Mouse (Mus musculus): ENCODE data around the gene Smarcc2. TPM values are rescaled to one million over a fixed set of nuclear protein-coding genes. Genes with fewer than 3 reads are reported as not detected.

Smarcc2 gene
- total RNA-seq (2014; rRNA removed): 13.8 and 21.9 TPM in 2 replicates
- polyA plus RNA-seq (2012; rRNA removed): 63.1 and 64.5 TPM in 2 replicates

DNA sequence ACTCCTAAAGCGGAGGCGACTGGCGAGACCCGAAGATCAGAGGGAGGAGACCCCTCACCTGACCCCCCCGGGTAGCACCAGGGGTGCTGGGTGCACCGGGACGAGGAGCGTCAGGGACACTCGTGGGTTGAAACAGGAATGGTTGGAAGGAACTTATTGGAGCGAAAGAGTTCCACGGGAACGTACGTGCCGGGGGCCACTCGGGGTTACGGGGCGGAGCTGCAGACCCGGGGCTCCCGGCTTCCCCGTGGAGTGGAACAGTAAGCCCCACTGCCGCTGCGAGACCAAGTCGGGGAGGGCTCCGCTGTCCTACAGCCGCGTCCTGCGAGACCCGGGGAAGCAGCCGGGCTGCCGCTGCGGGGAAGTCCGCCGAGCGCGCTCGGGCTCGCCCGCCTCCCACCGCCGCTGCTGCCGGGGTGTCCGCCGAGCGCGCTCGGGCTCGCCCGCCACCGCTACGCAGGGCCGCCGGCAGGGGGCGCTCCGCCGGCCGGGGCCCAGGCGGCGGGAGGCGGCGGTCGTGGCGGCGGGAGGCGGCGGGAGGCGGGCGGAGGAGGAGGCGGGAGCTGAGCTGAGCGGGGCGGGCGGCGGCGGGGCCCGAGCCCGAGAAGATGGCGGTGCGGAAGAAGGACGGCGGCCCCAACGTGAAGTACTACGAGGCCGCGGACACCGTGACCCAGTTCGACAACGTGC is at the start of gene Smarcc2:
Gene Smarcc2, plus strand, starts transcription at position 530 of the 690 bp plus-strand sequence.
- peak within 1 kb of the TSS; percentile 99 for H3K9ac ChIP-seq (ENCODE audit: low read depth, low read length)
- TF ChIP-seq CTCF (IDR thresholded peaks at IDR 0.05; ENCODE audit: low read depth, low read length) (peak; percentile 62; the same call in 1 of the 2 replicates), POLR2A (IDR thresholded peaks at IDR 0.05; ENCODE audit: extremely low read depth, insufficient read depth, low read length) (peak; percentile 41; the same call in 1 of the 2 replicates)
- peaks cover 10% of the 10 kb centered on the region for H3K4me1 ChIP-seq (ENCODE audit: control insufficient read depth, insufficient read depth, low read length)
- peaks cover 9% of the 10 kb centered on the region; the same call in 1 of the 2 replicates for H3K79me2 ChIP-seq (ENCODE audit: control insufficient read depth, insufficient read depth, low read length)
- DNase-seq (ENCODE audit: extremely low read depth, low read depth, low spot score): peak; percentile 39
- peaks cover 17% of the 10 kb centered on the region for H3K36me3 ChIP-seq (ENCODE audit: control insufficient read depth, insufficient read depth, low read length)
- WGBS: 2% methylated on average over 61 of the region's 86 CpGs
- H3K27ac ChIP-seq (replicated peaks; ENCODE audit: insufficient read depth, low read depth, low read length): peak within 1 kb of the TSS; percentile 98
- H3K27me3 ChIP-seq (ENCODE audit: control insufficient read depth, insufficient read depth, low read length): no peaks in the 10 kb centered on the region
- peak within 1 kb of the TSS; percentile 81 for H3K4me3 ChIP-seq (ENCODE audit: insufficient read depth, low read depth, low read length)

DNA sequence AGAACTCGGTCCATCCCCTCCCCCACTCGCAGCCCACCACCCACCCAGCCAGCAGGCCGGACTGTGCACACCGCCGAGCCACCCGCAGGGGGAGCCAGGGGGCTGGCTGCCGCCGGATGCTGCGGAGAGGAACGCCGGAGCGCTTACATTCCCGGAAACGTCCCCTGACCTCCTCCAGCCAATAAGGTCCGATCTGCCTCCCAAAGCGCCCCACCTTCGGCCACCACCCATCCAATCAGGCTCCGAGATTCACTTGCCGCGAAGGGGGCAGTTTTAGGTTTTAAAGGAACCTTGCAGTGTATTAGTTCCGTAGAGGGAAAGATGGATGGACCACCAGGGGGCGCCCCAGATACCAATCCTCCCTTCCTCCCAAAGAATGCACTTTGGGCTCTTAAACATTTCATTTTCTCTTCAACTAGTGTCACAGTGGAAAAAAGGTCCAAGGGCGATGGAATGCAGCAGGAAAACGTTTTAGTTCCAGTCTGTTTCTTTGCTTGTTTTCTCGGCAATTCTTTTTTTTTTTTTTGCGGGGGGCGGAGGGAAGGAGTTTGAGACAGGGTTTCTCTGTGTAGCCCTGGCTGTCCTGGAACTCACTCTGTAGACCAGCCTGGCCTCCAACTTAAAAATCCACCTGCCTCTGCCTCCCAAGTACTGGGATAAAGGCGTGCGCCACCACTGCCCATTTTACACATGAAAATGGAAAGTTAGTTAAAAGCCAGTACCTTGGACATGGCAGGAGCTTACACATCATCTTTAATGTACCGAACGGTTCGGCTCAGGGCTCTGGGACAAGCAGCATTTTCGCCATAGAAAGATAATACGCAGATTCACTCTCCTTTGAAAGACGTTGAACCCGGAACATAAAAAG is 49.1 kb upstream of the Smarcc2 start:
- H3K27me3 ChIP-seq (ENCODE audit: control insufficient read depth, insufficient read depth, low read length): no peaks in the 10 kb centered on the region
- no peaks in the 10 kb centered on the region; the same call in 1 of the 2 replicates for H3K36me3 ChIP-seq (ENCODE audit: control insufficient read depth, insufficient read depth, low read length)
- H3K4me3 ChIP-seq (ENCODE audit: insufficient read depth, low read depth, low read length): peak overlapping the region; percentile 84
- peaks cover 15% of the 10 kb centered on the region for H3K4me1 ChIP-seq (ENCODE audit: control insufficient read depth, insufficient read depth, low read length)
- peak overlapping the region; percentile 81 for H3K9ac ChIP-seq (ENCODE audit: low read depth, low read length)
- peak; percentile 96 for DNase-seq (ENCODE audit: extremely low read depth, low read depth, low spot score)
- H3K79me2 ChIP-seq (ENCODE audit: control insufficient read depth, insufficient read depth, low read length): peaks cover 7% of the 10 kb centered on the region; the same call in 1 of the 2 replicates
- H3K27ac ChIP-seq (replicated peaks; ENCODE audit: insufficient read depth, low read depth, low read length): peak overlapping the region; percentile 66
- 5% methylated on average over 36 of the region's 36 CpGs for WGBS
- TF ChIP-seq POLR2A (IDR thresholded peaks at IDR 0.05; ENCODE audit: extremely low read depth, insufficient read depth, low read length) (peak; percentile 66; the same call in 1 of the 2 replicates), CTCF (IDR thresholded peaks at IDR 0.05; ENCODE audit: low read depth, low read length) (peak; percentile 79)

DNA sequence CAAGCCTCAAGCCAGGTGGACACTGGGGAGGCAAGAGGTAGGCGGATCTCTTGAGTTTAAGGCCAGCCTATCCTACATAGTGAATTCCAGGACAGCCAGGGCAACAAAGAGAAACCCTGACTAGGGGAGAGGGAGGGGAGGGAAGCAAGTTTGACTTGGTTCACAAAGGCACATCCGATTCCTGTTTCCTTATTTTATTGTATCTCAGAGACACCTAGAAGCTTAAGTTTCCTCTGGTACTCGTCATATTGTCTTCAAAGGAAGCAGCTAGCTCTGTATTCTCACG is 48.5 kb upstream of the Smarcc2 start:
- TF ChIP-seq CTCF (IDR thresholded peaks at IDR 0.05; ENCODE audit: low read depth, low read length) (no peak), POLR2A (IDR thresholded peaks at IDR 0.05; ENCODE audit: extremely low read depth, insufficient read depth, low read length) (no peak)
- Histone ChIP-seq H3K27me3 (ENCODE audit: control insufficient read depth, insufficient read depth, low read length) (no peaks in the 10 kb centered on the region), H3K27ac (replicated peaks; ENCODE audit: insufficient read depth, low read depth, low read length) (peak overlapping the region; percentile 66), H3K9ac (ENCODE audit: low read depth, low read length) (peak overlapping the region; percentile 43), H3K79me2 (ENCODE audit: control insufficient read depth, insufficient read depth, low read length) (peaks cover 7% of the 10 kb centered on the region; the same call in 1 of the 2 replicates), H3K4me3 (ENCODE audit: insufficient read depth, low read depth, low read length) (peak overlapping the region; percentile 1; the same call in 1 of the 2 replicates), H3K4me1 (ENCODE audit: control insufficient read depth, insufficient read depth, low read length) (peaks cover 15% of the 10 kb centered on the region), H3K36me3 (ENCODE audit: control insufficient read depth, insufficient read depth, low read length) (peaks cover 3% of the 10 kb centered on the region; the same call in 1 of the 2 replicates)
- WGBS: 25% methylated on average over 4 of the region's 4 CpGs
- DNase-seq (ENCODE audit: extremely low read depth, low read depth, low spot score): peak; percentile 43

DNA sequence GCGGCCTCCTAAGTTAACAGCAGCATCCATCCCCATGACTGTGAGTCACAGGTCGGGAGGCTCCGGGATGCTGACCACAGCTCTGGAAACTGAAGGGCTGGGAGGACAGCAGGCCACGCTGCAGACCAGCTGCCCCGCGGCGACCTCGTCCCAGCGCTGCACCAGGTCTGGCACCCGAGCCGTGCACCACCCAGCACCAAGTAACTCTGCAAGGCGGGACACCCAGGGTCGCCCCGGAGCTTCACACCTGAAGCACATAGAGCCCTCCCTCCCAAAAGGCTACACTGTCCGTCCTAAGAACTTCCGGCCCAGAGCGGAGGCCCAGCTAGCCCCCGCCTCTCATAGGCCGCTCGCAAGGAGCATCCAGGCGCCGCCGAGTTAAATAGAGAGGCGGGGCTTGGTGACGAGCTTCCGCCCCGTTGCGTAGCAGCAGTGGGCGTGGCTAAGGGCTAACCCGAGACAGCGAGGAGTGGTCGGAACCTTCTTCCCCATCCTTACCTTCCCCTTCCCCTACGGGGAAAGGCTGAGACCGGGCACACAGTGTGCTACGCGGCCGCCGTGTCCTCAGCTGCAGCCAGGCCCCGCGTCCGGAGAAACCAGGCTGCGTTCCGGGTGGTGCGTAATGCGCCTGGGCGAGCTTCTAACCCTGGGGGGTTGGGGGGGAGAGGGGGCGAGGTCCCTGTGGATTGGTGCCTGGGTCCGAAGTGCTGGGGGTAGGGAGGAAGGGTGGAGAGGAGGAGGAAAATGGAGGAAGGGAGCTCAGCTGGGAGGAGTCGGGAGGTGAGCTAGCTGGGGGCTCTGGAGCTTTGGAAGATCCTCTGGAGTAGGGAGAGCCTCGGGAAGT is 47.6 kb upstream of the Smarcc2 start, which contains the start of the genes Nabp2 and Rnf41:
Gene Nabp2, minus strand, starts transcription at position 282 of the 844 bp plus-strand sequence.
Gene Rnf41, plus strand, starts transcription at position 447 of the 844 bp plus-strand sequence.
- peaks cover 15% of the 10 kb centered on the region for H3K4me1 ChIP-seq (ENCODE audit: control insufficient read depth, insufficient read depth, low read length)
- under 1% methylated on average over 49 of the region's 50 CpGs for WGBS
- peak; percentile 81 for DNase-seq (ENCODE audit: extremely low read depth, low read depth, low spot score)

DNA sequence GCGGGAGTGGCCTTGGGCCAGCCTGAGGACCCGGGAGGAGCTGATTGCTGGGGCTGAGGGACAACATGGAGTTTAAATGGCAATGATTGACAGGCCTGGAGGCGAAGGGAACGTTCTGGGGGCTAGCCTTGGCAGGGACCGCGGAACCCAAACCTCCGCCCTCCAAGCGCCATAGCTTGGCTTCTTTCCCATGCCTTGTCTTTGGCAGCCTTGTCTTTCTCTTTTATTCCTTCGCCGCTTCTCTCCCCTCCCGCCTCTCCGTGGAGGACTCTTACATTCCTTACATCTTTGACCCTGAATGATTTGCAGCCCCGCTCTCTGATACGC is 47.0 kb upstream of the Smarcc2 start:
- peaks cover 7% of the 10 kb centered on the region; the same call in 1 of the 2 replicates for H3K79me2 ChIP-seq (ENCODE audit: control insufficient read depth, insufficient read depth, low read length)
- H3K27me3 ChIP-seq (ENCODE audit: control insufficient read depth, insufficient read depth, low read length): no peaks in the 10 kb centered on the region
- no peak for TF ChIP-seq CTCF (IDR thresholded peaks at IDR 0.05; ENCODE audit: low read depth, low read length)
- TF ChIP-seq POLR2A (IDR thresholded peaks at IDR 0.05; ENCODE audit: extremely low read depth, insufficient read depth, low read length): no peak
- H3K4me3 ChIP-seq (ENCODE audit: insufficient read depth, low read depth, low read length): peak overlapping the region; percentile 87
- H3K36me3 ChIP-seq (ENCODE audit: control insufficient read depth, insufficient read depth, low read length): peaks cover 6% of the 10 kb centered on the region; the same call in 1 of the 2 replicates
- DNase-seq (ENCODE audit: extremely low read depth, low read depth, low spot score): no peak
- H3K4me1 ChIP-seq (ENCODE audit: control insufficient read depth, insufficient read depth, low read length): peaks cover 15% of the 10 kb centered on the region
- 10% methylated on average over 14 of the region's 14 CpGs for WGBS
- H3K9ac ChIP-seq (ENCODE audit: low read depth, low read length): peak overlapping the region; percentile 86
- peak overlapping the region; percentile 36; the same call in 1 of the 2 replicates for H3K27ac ChIP-seq (replicated peaks; ENCODE audit: insufficient read depth, low read depth, low read length)

More for the DNA sequence above, 47.6 kb upstream of the Smarcc2 start, which contains the start of the genes Nabp2 and Rnf41:
- Histone ChIP-seq H3K79me2 (ENCODE audit: control insufficient read depth, insufficient read depth, low read length) (peaks cover 7% of the 10 kb centered on the region; the same call in 1 of the 2 replicates), H3K27me3 (ENCODE audit: control insufficient read depth, insufficient read depth, low read length) (no peaks in the 10 kb centered on the region), H3K36me3 (ENCODE audit: control insufficient read depth, insufficient read depth, low read length) (peaks cover 4% of the 10 kb centered on the region; the same call in 1 of the 2 replicates), H3K4me3 (ENCODE audit: insufficient read depth, low read depth, low read length) (peak within 1 kb of the TSS; percentile 87), H3K27ac (replicated peaks; ENCODE audit: insufficient read depth, low read depth, low read length) (peak within 1 kb of the TSS; percentile 78), H3K9ac (ENCODE audit: low read depth, low read length) (peak within 1 kb of the TSS; percentile 88)
- peak; percentile 41 for TF ChIP-seq POLR2A (IDR thresholded peaks at IDR 0.05; ENCODE audit: extremely low read depth, insufficient read depth, low read length)
- no peak for TF ChIP-seq CTCF (IDR thresholded peaks at IDR 0.05; ENCODE audit: low read depth, low read length)
